Mouse (Mus musculus): ENCODE data around the gene Slc11a2. TPM values are rescaled to one million over a fixed set of nuclear protein-coding genes. Genes with fewer than 3 reads are reported as not detected.

Slc11a2 gene
- total RNA-seq (2014; rRNA removed) (23.2 and 36.8 TPM in 2 replicates), polyA plus RNA-seq (2015; fragmentation: Nextera tagmentation; extraction: Ambion mirVana) (17.2 and 17.6 TPM in 2 replicates)

DNA sequence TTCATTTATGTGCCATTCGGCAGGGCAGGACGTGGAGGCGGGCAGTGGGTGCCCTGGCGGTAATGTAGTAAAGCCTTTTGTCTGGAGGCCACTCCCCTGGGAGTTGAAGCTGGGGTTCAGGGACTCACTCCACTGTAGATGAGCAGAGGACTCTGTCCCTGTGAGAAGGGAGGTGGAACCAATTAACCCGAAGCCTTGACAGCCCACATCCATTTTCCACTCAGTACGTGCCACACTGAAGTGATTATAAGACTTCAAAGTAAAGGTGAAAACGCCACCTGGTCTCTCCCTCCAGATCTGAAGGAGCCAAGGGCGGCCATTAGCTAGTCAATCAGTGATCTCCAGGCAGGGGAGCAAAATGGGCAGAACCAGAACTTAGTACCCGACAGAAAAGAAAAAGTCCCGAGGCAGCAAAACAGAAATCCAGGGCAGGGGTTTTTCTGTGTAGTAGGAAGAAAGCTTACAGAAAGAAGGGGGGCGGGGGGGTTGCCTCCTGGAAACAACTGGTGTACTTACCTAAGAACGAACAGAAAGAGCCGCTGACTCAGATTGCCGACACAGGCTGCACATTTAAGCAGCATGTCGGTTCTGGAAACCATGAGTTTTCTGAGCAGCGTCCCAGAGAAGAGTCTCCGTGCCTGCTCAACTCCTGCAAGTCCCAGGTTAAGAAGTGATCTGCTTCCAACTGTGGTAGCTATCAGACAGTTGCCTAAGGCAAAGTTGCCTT is at the start of gene Slc11a2:
Gene Slc11a2 (minus strand): TSS at position 677 of the 727 bp plus-strand sequence.
- H3K4me1 ChIP-seq (ENCODE audit: insufficient read depth), result peaks cover 12% of the 10 kb centered on the region; the same call in 1 of the 2 replicates
- WGBS, result 23% methylated on average over 17 of the region's 17 CpGs
- peaks cover 20% of the 10 kb centered on the region for H3K27me3 ChIP-seq (ENCODE audit: insufficient read depth, low read length)
- H3K9ac ChIP-seq, result peak within 1 kb of the TSS; percentile 2; the same call in 1 of the 2 replicates
- TF ChIP-seq CTCF (IDR thresholded peaks at IDR 0.05; ENCODE audit: low read depth), result no peak
- H3K27ac ChIP-seq (ENCODE audit: low read depth, low read length), result no peak within 1 kb of the TSS
- no peaks in the 10 kb centered on the region for H3K9me3 ChIP-seq (ENCODE audit: low read length)
- H3K4me2 ChIP-seq (ENCODE audit: low read depth), result peak within 1 kb of the TSS; percentile 93
- DNase-seq (no peak), ATAC-seq (no peak)
- no peaks in the 10 kb centered on the region for H3K36me3 ChIP-seq (ENCODE audit: insufficient read depth)
- no peak within 1 kb of the TSS for H3K4me3 ChIP-seq (ENCODE audit: low read depth, low read length)

DNA sequence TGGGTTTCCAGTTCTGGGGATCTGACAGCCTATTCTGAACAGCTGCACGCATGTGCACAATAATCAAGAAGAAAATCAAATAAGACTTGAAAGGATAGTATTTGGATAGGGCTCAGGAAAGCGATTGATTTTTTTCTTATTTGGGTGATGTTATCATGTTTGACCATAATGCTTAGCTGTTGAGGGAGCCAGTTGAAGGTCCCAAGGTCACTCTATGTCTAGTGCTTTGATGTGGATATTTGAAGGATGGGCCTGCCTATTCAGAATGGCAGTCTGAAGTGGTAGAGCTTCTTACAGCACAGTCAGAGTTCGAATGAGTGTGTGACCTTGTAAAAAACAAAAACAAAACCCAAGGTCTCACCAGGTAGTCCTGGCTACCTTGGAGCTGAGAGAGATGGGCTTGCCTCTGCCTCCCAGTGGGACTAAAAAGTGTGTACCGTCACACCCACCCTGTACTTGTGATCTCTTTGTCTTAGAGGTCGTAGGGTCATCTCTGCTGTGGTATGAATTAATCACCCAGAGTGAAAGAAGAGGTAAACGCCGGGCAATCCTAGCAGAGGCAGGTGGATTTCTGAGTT is 49.1 kb upstream of the Slc11a2 start:
- 86% methylated on average over 7 of the region's 7 CpGs for WGBS
- Histone ChIP-seq H3K9me3 (ENCODE audit: low read length) (no peaks in the 10 kb centered on the region), H3K9ac (no peak overlapping the region), H3K36me3 (ENCODE audit: insufficient read depth) (peaks cover 57% of the 10 kb centered on the region), H3K27me3 (ENCODE audit: insufficient read depth, low read length) (no peaks in the 10 kb centered on the region), H3K4me2 (ENCODE audit: low read depth) (no peak overlapping the region), H3K4me1 (ENCODE audit: insufficient read depth) (peaks cover 9% of the 10 kb centered on the region; the same call in 1 of the 2 replicates), H3K4me3 (ENCODE audit: low read depth, low read length) (no peak overlapping the region), H3K27ac (ENCODE audit: low read depth, low read length) (no peak overlapping the region)
- TF ChIP-seq CTCF (IDR thresholded peaks at IDR 0.05; ENCODE audit: low read depth), result no peak
- ATAC-seq (no peak), DNase-seq (no peak)

DNA sequence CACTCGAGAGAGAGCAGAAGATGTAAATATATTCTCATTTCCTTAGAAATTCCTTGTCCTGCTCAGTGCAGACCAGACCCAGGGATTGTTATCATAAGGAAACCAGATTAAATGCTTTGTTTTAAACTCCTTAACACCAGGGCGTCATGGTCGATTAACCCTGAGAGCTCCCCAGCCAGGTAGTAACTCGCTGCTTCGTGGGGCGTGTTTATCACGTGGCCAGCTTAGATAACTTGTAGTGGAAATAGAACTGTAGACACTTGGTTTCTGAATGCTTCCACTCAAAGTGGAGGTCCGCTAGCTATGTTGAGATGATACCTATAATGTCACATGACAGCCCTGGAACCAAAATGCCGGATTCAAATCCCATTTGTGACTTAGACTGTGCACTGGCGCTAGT is 45.2 kb upstream of the Slc11a2 start:
- peak overlapping the region; percentile 24; the same call in 1 of the 2 replicates for H3K27ac ChIP-seq (ENCODE audit: low read depth, low read length)
- peaks cover 18% of the 10 kb centered on the region for H3K36me3 ChIP-seq (ENCODE audit: insufficient read depth)
- H3K4me3 ChIP-seq (ENCODE audit: low read depth, low read length), result peak overlapping the region; percentile 88
- peak overlapping the region; percentile 70 for H3K4me2 ChIP-seq (ENCODE audit: low read depth)
- no peak for ATAC-seq
- H3K9ac ChIP-seq, result peak overlapping the region; percentile 84; the same call in 1 of the 2 replicates
- no peaks in the 10 kb centered on the region for H3K27me3 ChIP-seq (ENCODE audit: insufficient read depth, low read length)
- no peak for TF ChIP-seq CTCF (IDR thresholded peaks at IDR 0.05; ENCODE audit: low read depth)
- 70% methylated on average over 10 of the region's 10 CpGs for WGBS
- H3K4me1 ChIP-seq (ENCODE audit: insufficient read depth), result peaks cover 12% of the 10 kb centered on the region; the same call in 1 of the 2 replicates
- H3K9me3 ChIP-seq (ENCODE audit: low read length), result no peaks in the 10 kb centered on the region
- DNase-seq, result no peak

DNA sequence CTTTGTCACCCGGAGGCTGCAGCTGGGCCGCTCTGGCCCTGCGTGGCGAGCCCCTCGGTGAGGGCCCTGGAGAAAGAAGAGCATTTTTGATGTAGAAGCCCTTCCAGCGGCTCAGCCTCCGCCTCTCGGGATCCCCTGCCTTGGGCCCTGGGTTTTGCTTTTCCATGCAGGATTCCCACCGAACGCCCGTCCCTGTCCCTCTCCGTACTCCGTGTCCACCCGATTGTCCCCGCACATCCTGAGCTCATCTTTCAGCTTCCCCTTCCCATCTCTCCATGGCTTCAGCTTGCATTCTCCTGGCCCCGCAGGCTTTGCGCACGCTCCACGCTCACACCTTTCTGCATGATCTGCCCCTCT is 44.3 kb upstream of the Slc11a2 start:
- no peak for DNase-seq
- peak overlapping the region; percentile 84 for H3K9ac ChIP-seq

DNA sequence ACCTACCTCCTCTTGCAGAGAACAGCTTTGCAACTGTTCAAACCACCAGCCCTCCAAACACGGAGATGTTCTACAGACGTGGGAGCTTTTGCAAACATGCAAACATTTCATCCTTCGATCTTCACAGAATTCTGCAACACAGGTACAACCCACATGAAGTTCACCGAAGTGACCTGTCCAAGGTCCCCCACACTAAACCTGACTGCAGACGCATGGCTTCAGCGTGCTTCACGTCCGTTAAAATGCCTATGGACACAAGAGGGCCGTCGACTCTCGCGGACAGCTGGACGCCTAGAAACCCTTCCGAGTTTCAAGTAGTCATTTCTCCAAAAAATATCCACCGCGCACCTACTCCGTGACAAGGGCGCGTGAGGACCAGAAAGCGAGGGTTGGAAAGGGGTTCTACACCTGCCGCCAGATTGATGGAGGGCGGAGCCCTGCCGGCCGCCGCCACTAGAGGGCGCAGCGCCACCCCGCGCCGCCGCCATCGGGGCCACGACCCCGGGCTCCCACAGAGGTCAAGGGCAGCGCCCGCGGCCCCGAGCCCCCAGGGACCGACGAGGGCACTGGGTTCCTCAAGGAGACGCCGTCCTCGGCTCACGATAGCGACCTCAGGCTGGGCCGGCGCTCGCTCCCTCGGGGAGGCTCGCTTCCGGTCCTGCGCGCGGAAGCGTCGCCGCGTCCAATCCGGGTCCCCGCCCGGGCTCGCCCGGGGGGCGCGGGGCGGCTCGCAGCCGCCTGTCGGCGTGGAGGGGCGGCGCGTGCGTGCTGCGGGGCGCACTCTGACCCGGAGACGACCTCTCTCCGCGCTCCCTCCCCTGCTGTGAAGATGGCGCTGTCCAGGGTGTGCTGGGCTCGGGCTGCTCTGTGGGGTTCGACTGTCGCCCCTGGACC is 43.7 kb upstream of the Slc11a2 start, which contains the start of gene Letmd1:
Gene Letmd1 (plus strand): TSS at position 729 of the 894 bp plus-strand sequence.
- H3K9ac ChIP-seq, result peak within 1 kb of the TSS; percentile 84
- H3K36me3 ChIP-seq (ENCODE audit: insufficient read depth), result peaks cover 3% of the 10 kb centered on the region
- H3K4me2 ChIP-seq (ENCODE audit: low read depth), result peak within 1 kb of the TSS; percentile 70
- H3K9me3 ChIP-seq (ENCODE audit: low read length), result no peaks in the 10 kb centered on the region
- H3K27ac ChIP-seq (ENCODE audit: low read depth, low read length), result peak within 1 kb of the TSS; percentile 85
- ATAC-seq (peak; percentile 98), DNase-seq (peak; percentile 95)
- TF ChIP-seq CTCF (IDR thresholded peaks at IDR 0.05; ENCODE audit: low read depth), result peak; percentile 81
- peak within 1 kb of the TSS; percentile 88 for H3K4me3 ChIP-seq (ENCODE audit: low read depth, low read length)
- WGBS, result 2% methylated on average over 76 of the region's 84 CpGs
- H3K4me1 ChIP-seq (ENCODE audit: insufficient read depth), result peaks cover 12% of the 10 kb centered on the region; the same call in 1 of the 2 replicates
- no peaks in the 10 kb centered on the region for H3K27me3 ChIP-seq (ENCODE audit: insufficient read depth, low read length)

More for the DNA sequence above, 44.3 kb upstream of the Slc11a2 start:
- Histone ChIP-seq H3K4me1 (ENCODE audit: insufficient read depth) (peaks cover 12% of the 10 kb centered on the region; the same call in 1 of the 2 replicates), H3K4me3 (ENCODE audit: low read depth, low read length) (peak overlapping the region; percentile 88), H3K27ac (ENCODE audit: low read depth, low read length) (peak overlapping the region; percentile 85), H3K4me2 (ENCODE audit: low read depth) (peak overlapping the region; percentile 70), H3K36me3 (ENCODE audit: insufficient read depth) (peaks cover 9% of the 10 kb centered on the region), H3K9me3 (ENCODE audit: low read length) (no peaks in the 10 kb centered on the region), H3K27me3 (ENCODE audit: insufficient read depth, low read length) (no peaks in the 10 kb centered on the region)
- WGBS, result 2% methylated on average over 19 of the region's 19 CpGs
- peak; percentile 63 for ATAC-seq
- no peak for TF ChIP-seq CTCF (IDR thresholded peaks at IDR 0.05; ENCODE audit: low read depth)

DNA sequence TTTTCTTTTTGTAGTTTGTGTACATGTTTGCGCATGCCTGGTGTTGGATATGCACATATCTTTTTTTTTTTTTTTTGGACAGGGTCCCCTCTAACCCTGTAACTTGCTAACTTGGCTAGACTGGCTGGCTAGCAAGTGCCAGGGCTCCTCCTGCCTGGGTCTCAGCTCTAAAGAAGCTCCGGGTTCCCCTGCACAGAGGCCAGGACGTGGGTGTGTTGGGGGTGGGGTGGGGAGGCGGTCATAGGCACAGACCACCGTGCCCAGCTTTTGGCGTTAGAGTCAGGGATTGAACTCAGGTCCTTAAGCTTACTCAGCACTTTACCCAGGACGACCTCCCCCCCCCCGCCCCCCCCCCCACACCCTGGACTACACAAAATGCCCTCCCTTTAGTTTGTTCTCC is 42.9 kb upstream of the Slc11a2 start:
- H3K4me3 ChIP-seq (ENCODE audit: low read depth, low read length), result peak overlapping the region; percentile 88
- DNase-seq, result no peak
- WGBS, result 34% methylated on average over 8 of the region's 8 CpGs
- peaks cover 2% of the 10 kb centered on the region; the same call in 1 of the 2 replicates for H3K36me3 ChIP-seq (ENCODE audit: insufficient read depth)
- no peak overlapping the region for H3K27ac ChIP-seq (ENCODE audit: low read depth, low read length)
- no peaks in the 10 kb centered on the region for H3K9me3 ChIP-seq (ENCODE audit: low read length)
- H3K9ac ChIP-seq, result no peak overlapping the region
- H3K4me2 ChIP-seq (ENCODE audit: low read depth), result peak overlapping the region; percentile 70
- peaks cover 12% of the 10 kb centered on the region; the same call in 1 of the 2 replicates for H3K4me1 ChIP-seq (ENCODE audit: insufficient read depth)
- no peak for ATAC-seq
- H3K27me3 ChIP-seq (ENCODE audit: insufficient read depth, low read length), result no peaks in the 10 kb centered on the region
- TF ChIP-seq CTCF (IDR thresholded peaks at IDR 0.05; ENCODE audit: low read depth), result no peak
